Mouse (Mus musculus): Measurements from ENCODE around the gene Shisal1. TPM values are rescaled to one million over a fixed set of nuclear protein-coding genes. Genes with fewer than 3 reads are reported as not detected.
A peak's percentile ranks its signal among the peaks of the same experiment; 100 is the strongest.

Shisal1 gene
- polyA plus RNA-seq, 1 experiment from 2014 or later = 3.2 TPM

DNA sequence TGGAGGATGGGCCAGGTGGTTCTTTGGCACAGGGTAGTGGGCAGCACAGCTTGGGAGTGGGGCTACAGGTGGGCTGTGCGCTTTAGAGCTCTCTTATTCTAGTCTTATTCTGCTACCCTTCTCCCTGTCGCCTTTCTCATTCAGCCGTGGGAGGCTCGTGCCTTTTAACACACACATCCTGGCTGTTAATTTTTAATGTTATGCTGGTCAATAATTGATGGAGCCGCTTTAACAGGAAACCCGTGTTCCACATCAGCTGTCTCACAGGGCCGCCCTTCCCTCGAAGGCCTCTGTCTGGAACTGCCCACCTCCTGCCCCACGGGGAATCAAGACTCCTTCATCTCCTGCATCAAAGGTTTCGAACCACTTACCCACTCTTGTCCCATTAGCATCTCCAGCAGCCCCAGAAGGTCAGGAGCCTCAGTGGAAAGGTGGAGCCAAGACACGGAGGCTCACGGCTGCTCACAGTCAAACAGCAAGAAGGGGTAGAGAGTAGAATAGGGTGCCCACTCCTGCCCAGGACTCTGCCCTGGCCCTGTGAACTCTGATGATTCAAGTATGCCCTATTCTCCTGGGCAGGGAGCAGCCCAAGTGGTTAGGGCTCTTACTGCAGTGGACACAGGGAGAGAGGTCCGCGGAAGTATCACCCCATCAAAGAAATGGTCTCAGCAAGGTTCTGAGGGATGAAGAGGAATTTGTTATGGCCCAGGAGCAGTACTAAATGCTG is 51.4 kb downstream of the Shisal1 start:
- H3K9me3 ChIP-seq (ENCODE audit: control insufficient read depth, low read length) = no peaks in the 10 kb centered on the region
- no peak overlapping the region; the same call in 1 of the 2 replicates for H3K27ac ChIP-seq (ENCODE audit: low read depth, low read length)

DNA sequence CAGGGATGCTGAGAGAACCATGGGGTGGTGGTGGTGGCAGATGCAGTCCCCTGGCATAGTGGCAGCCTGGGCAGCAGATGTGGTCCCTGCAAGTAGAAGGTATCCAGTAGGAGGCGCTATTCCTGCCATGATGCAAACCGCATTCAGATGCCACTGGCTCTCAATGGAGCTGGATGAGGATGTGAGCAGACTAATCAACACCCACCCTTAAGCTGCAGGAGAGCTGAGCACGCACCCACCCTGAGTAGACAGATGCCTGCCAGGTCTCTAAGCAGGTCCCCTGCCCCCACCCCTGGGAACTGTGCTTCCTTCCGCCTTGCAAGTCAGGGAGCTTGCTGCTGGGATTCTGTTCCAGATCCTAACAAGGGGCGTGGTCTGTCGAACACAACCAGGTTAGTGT is 53.6 kb downstream of the Shisal1 start:
- no peaks in the 10 kb centered on the region for H3K36me3 ChIP-seq (ENCODE audit: control insufficient read depth, insufficient read depth, low read length)
- H3K4me3 ChIP-seq (ENCODE audit: low read depth, low read length) = no peak overlapping the region
- WGBS = 48% methylated on average over 6 of the region's 6 CpGs
- H3K4me2 ChIP-seq (replicated peaks; ENCODE audit: low read depth, low read length) = no peak overlapping the region
- H3K27me3 ChIP-seq (ENCODE audit: control insufficient read depth, insufficient read depth, low read length) = no peaks in the 10 kb centered on the region
- H3K9ac ChIP-seq (ENCODE audit: low read depth, low read length) = no peak overlapping the region
- H3K9me3 ChIP-seq (ENCODE audit: control insufficient read depth, low read length) = no peaks in the 10 kb centered on the region
- no peak overlapping the region for H3K27ac ChIP-seq (ENCODE audit: low read depth, low read length)
- ATAC-seq (ENCODE audit: low FRiP score) (no peak), DNase-seq (ENCODE audit: low spot score) (peak; percentile 40)
- H3K4me1 ChIP-seq (replicated peaks; ENCODE audit: control insufficient read depth, insufficient read depth, low read length) = peaks cover 2% of the 10 kb centered on the region; the same call in 1 of the 2 replicates

More for the DNA sequence above, 51.4 kb downstream of the Shisal1 start:
- Histone ChIP-seq H3K4me2 (replicated peaks; ENCODE audit: low read depth, low read length) (no peak overlapping the region), H3K4me3 (ENCODE audit: low read depth, low read length) (no peak overlapping the region), H3K36me3 (ENCODE audit: control insufficient read depth, insufficient read depth, low read length) (no peaks in the 10 kb centered on the region), H3K9ac (ENCODE audit: low read depth, low read length) (no peak overlapping the region), H3K27me3 (ENCODE audit: control insufficient read depth, insufficient read depth, low read length) (no peaks in the 10 kb centered on the region), H3K4me1 (replicated peaks; ENCODE audit: control insufficient read depth, insufficient read depth, low read length) (peaks cover 2% of the 10 kb centered on the region; the same call in 1 of the 2 replicates)
- ATAC-seq (ENCODE audit: low FRiP score) (no peak), DNase-seq (ENCODE audit: low spot score) (no peak)
- WGBS = 69% methylated on average over 14 of the region's 14 CpGs

- no peak for DNase-seq (ENCODE audit: low spot score)
- no peaks in the 10 kb centered on the region for H3K9me3 ChIP-seq (ENCODE audit: control insufficient read depth, low read length)
- ATAC-seq (ENCODE audit: low FRiP score) = no peak
- no peaks in the 10 kb centered on the region for H3K36me3 ChIP-seq (ENCODE audit: control insufficient read depth, insufficient read depth, low read length)
- H3K4me2 ChIP-seq (replicated peaks; ENCODE audit: low read depth, low read length) = no peak overlapping the region
- no peak overlapping the region for H3K9ac ChIP-seq (ENCODE audit: low read depth, low read length)
- peaks cover 2% of the 10 kb centered on the region; the same call in 1 of the 2 replicates for H3K4me1 ChIP-seq (replicated peaks; ENCODE audit: control insufficient read depth, insufficient read depth, low read length)
- WGBS = 88% methylated on average over 5 of the region's 5 CpGs
- no peaks in the 10 kb centered on the region for H3K27me3 ChIP-seq (ENCODE audit: control insufficient read depth, insufficient read depth, low read length)
- H3K4me3 ChIP-seq (ENCODE audit: low read depth, low read length) = no peak overlapping the region
- H3K27ac ChIP-seq (ENCODE audit: low read depth, low read length) = no peak overlapping the region
Observed at GRCm38 (mm10) chr15:84392840-84393239, 54.1 kb downstream of the Shisal1 start.

- ATAC-seq (ENCODE audit: low FRiP score) (no peak), DNase-seq (ENCODE audit: low spot score) (no peak)
- no peaks in the 10 kb centered on the region for H3K36me3 ChIP-seq (ENCODE audit: control insufficient read depth, insufficient read depth, low read length)
- no peak overlapping the region for H3K4me3 ChIP-seq (ENCODE audit: low read depth, low read length)
- H3K27ac ChIP-seq (ENCODE audit: low read depth, low read length) = no peak overlapping the region
- H3K27me3 ChIP-seq (ENCODE audit: control insufficient read depth, insufficient read depth, low read length) = no peaks in the 10 kb centered on the region
- no peak overlapping the region for H3K9ac ChIP-seq (ENCODE audit: low read depth, low read length)
- WGBS = 93% methylated on average over 4 of the region's 4 CpGs
- no peaks in the 10 kb centered on the region for H3K4me1 ChIP-seq (replicated peaks; ENCODE audit: control insufficient read depth, insufficient read depth, low read length)
- no peak overlapping the region for H3K4me2 ChIP-seq (replicated peaks; ENCODE audit: low read depth, low read length)
- no peaks in the 10 kb centered on the region; the same call in 1 of the 2 replicates for H3K9me3 ChIP-seq (ENCODE audit: control insufficient read depth, low read length)
Observed at GRCm38 (mm10) chr15:84392131-84392530, 54.8 kb downstream of the Shisal1 start.

GRCm38 (mm10) chr15:84388698-84389131 is 58.2 kb downstream of the Shisal1 start:
- Histone ChIP-seq H3K27me3 (ENCODE audit: control insufficient read depth, insufficient read depth, low read length) (no peaks in the 10 kb centered on the region), H3K9me3 (ENCODE audit: control insufficient read depth, low read length) (no peaks in the 10 kb centered on the region; the same call in 1 of the 2 replicates), H3K4me1 (replicated peaks; ENCODE audit: control insufficient read depth, insufficient read depth, low read length) (no peaks in the 10 kb centered on the region), H3K27ac (ENCODE audit: low read depth, low read length) (no peak overlapping the region), H3K9ac (ENCODE audit: low read depth, low read length) (no peak overlapping the region), H3K36me3 (ENCODE audit: control insufficient read depth, insufficient read depth, low read length) (no peaks in the 10 kb centered on the region), H3K4me2 (replicated peaks; ENCODE audit: low read depth, low read length) (no peak overlapping the region), H3K4me3 (ENCODE audit: low read depth, low read length) (no peak overlapping the region)
- DNase-seq (ENCODE audit: low spot score) (no peak), ATAC-seq (ENCODE audit: low FRiP score) (no peak)
- WGBS = 93% methylated on average over 8 of the region's 8 CpGs

GRCm38 (mm10) chr15:84385995-84386565 is 60.8 kb downstream of the Shisal1 start:
- Histone ChIP-seq H3K36me3 (ENCODE audit: control insufficient read depth, insufficient read depth, low read length) (no peaks in the 10 kb centered on the region), H3K27ac (ENCODE audit: low read depth, low read length) (no peak overlapping the region), H3K27me3 (ENCODE audit: control insufficient read depth, insufficient read depth, low read length) (no peaks in the 10 kb centered on the region), H3K4me3 (ENCODE audit: low read depth, low read length) (no peak overlapping the region), H3K9me3 (ENCODE audit: control insufficient read depth, low read length) (no peaks in the 10 kb centered on the region; the same call in 1 of the 2 replicates), H3K9ac (ENCODE audit: low read depth, low read length) (no peak overlapping the region), H3K4me2 (replicated peaks; ENCODE audit: low read depth, low read length) (no peak overlapping the region), H3K4me1 (replicated peaks; ENCODE audit: control insufficient read depth, insufficient read depth, low read length) (no peaks in the 10 kb centered on the region)
- ATAC-seq (ENCODE audit: low FRiP score) = no peak
- no peak for DNase-seq (ENCODE audit: low spot score)
- 92% methylated on average over 8 of the region's 8 CpGs for WGBS

GRCm38 (mm10) chr15:84384066-84384465 is 62.8 kb downstream of the Shisal1 start:
- H3K9ac ChIP-seq (ENCODE audit: low read depth, low read length) = no peak overlapping the region
- DNase-seq (ENCODE audit: low spot score) = no peak
- no peaks in the 10 kb centered on the region for H3K4me1 ChIP-seq (replicated peaks; ENCODE audit: control insufficient read depth, insufficient read depth, low read length)
- ATAC-seq (ENCODE audit: low FRiP score) = no peak
- H3K4me2 ChIP-seq (replicated peaks; ENCODE audit: low read depth, low read length) = no peak overlapping the region
- H3K9me3 ChIP-seq (ENCODE audit: control insufficient read depth, low read length) = no peaks in the 10 kb centered on the region; the same call in 1 of the 2 replicates
- no peak overlapping the region for H3K4me3 ChIP-seq (ENCODE audit: low read depth, low read length)
- H3K27me3 ChIP-seq (ENCODE audit: control insufficient read depth, insufficient read depth, low read length) = no peaks in the 10 kb centered on the region
- WGBS = 88% methylated on average over 9 of the region's 9 CpGs
- H3K27ac ChIP-seq (ENCODE audit: low read depth, low read length) = no peak overlapping the region
- H3K36me3 ChIP-seq (ENCODE audit: control insufficient read depth, insufficient read depth, low read length) = no peaks in the 10 kb centered on the region

- WGBS = 78% methylated on average over 10 of the region's 10 CpGs
- H3K9ac ChIP-seq (ENCODE audit: low read depth, low read length) = no peak overlapping the region
- no peaks in the 10 kb centered on the region for H3K4me1 ChIP-seq (replicated peaks; ENCODE audit: control insufficient read depth, insufficient read depth, low read length)
- no peaks in the 10 kb centered on the region for H3K27me3 ChIP-seq (ENCODE audit: control insufficient read depth, insufficient read depth, low read length)
- H3K4me2 ChIP-seq (replicated peaks; ENCODE audit: low read depth, low read length) = no peak overlapping the region
- no peak overlapping the region for H3K4me3 ChIP-seq (ENCODE audit: low read depth, low read length)
- ATAC-seq (ENCODE audit: low FRiP score) (no peak), DNase-seq (ENCODE audit: low spot score) (no peak)
- H3K9me3 ChIP-seq (ENCODE audit: control insufficient read depth, low read length) = no peaks in the 10 kb centered on the region; the same call in 1 of the 2 replicates
- no peak overlapping the region for H3K27ac ChIP-seq (ENCODE audit: low read depth, low read length)
- H3K36me3 ChIP-seq (ENCODE audit: control insufficient read depth, insufficient read depth, low read length) = no peaks in the 10 kb centered on the region
Observed at GRCm38 (mm10) chr15:84380181-84380580, 66.7 kb downstream of the Shisal1 start.

GRCm38 (mm10) chr15:84378734-84379133 is 68.2 kb downstream of the Shisal1 start:
- Histone ChIP-seq H3K9me3 (ENCODE audit: control insufficient read depth, low read length) (no peaks in the 10 kb centered on the region; the same call in 1 of the 2 replicates), H3K36me3 (ENCODE audit: control insufficient read depth, insufficient read depth, low read length) (no peaks in the 10 kb centered on the region), H3K27ac (ENCODE audit: low read depth, low read length) (no peak overlapping the region), H3K4me3 (ENCODE audit: low read depth, low read length) (no peak overlapping the region), H3K4me1 (replicated peaks; ENCODE audit: control insufficient read depth, insufficient read depth, low read length) (no peaks in the 10 kb centered on the region), H3K9ac (ENCODE audit: low read depth, low read length) (no peak overlapping the region), H3K27me3 (ENCODE audit: control insufficient read depth, insufficient read depth, low read length) (no peaks in the 10 kb centered on the region), H3K4me2 (replicated peaks; ENCODE audit: low read depth, low read length) (no peak overlapping the region)
- no peak for DNase-seq (ENCODE audit: low spot score)
- 82% methylated on average over 9 of the region's 9 CpGs for WGBS
- ATAC-seq (ENCODE audit: low FRiP score) = no peak

Measured in hindbrain, embryonic 11.5 days (tissue).